Mouse (Mus musculus) lung, embryonic 14.5 days (tissue): Measurements from ENCODE around the gene Adamts10. TPM values are rescaled to one million over a fixed set of nuclear protein-coding genes. Genes with fewer than 3 reads are reported as not detected.

ENCODE experiments used
- ATAC-seq: fragments of 200-750 bp; cut with Nextera tagmentation; 2 replicates; pipeline ENCODE4 v1.8.0; 2017; ENCODE audit warnings: mild to moderate bottlenecking, moderate TSS enrichment, moderate library complexity; ENCODE audit not compliant: insufficient read depth
- DNase-seq: peaks from one replicate; pipeline ENCODE4 v3.0.0-alpha.2; 2015
- H3K27ac ChIP-seq: fragments of 300-500 bp; sonication (generic); 2 replicates; pipeline ENCODE4 v1.5.1; 2014; ENCODE audit warnings: low read depth, mild to moderate bottlenecking, moderate library complexity
- H3K27me3 ChIP-seq: fragments of 300-500 bp; sonication (generic); 2 replicates; pipeline ENCODE4 v1.6.1; 2014; ENCODE audit warnings: low read length, control low read depth; ENCODE audit not compliant: insufficient read depth
- H3K36me3 ChIP-seq: fragments of 300-500 bp; sonication (generic); 2 replicates; pipeline ENCODE4 v1.6.1; 2014; ENCODE audit warnings: control low read depth; ENCODE audit not compliant: insufficient read depth
- H3K4me1 ChIP-seq: fragments of 300-500 bp; sonication (generic); 2 replicates; pipeline ENCODE4 v1.6.1; 2014; ENCODE audit warnings: antibody characterized with exemption, control low read depth; ENCODE audit not compliant: insufficient read depth
- H3K4me2 ChIP-seq: fragments of 300-500 bp; sonication (generic); 2 replicates; pipeline ENCODE4 v1.6.1; 2014; ENCODE audit warnings: mild to moderate bottlenecking
- H3K4me3 ChIP-seq: fragments of 300-500 bp; sonication (generic); 2 replicates; pipeline ENCODE4 v1.5.1; 2014; ENCODE audit warnings: low read depth, low read length
- H3K9ac ChIP-seq: fragments of 300-500 bp; sonication (generic); 2 replicates; pipeline ENCODE4 v1.6.1; 2014
- H3K9me3 ChIP-seq: fragments of 300-500 bp; sonication (generic); 2 replicates; pipeline ENCODE4 v1.6.1; 2016; ENCODE audit warnings: low read depth, low read length, control low read depth
- CTCF ChIP-seq: IDR thresholded peaks from 2 replicates; pipeline ENCODE4 v1.5.1; 2016; ENCODE audit warnings: antibody characterized with exemption, low read depth
- WGBS: fragments of 180-500 bp; shearing (Covaris S2); extraction: QIAGEN DNeasy Blood & Tissue Kit; methylation state at CpG from one replicate; pipeline ENCODE4 v1.1.7; 2014; 5-methylcytosine and 5-hydroxymethylcytosine counted together
- polyA plus RNA-seq: library from polyadenylated mRNA; unstranded; fragments of >200 nt; fragmentation: Nextera tagmentation; extraction: Ambion mirVana; gene quantifications from 2 replicates; pipeline ENCODE4 v1.2.1, GENCODE M21; 2014

Gene Adamts10
- 117 and 126 TPM in 2 replicates for polyA plus RNA-seq

- H3K4me1 ChIP-seq, result peaks cover 23% of the 10 kb centered on the region
- no peaks in the 10 kb centered on the region for H3K27me3 ChIP-seq
- peak within 1 kb of the TSS; percentile 90 for H3K27ac ChIP-seq
- DNase-seq (peak; percentile 96), ATAC-seq (peak; percentile 82)
- under 1% methylated on average over 41 of the region's 44 CpGs for WGBS
- peak; percentile 24 for TF ChIP-seq CTCF
- H3K36me3 ChIP-seq, result peaks cover 19% of the 10 kb centered on the region
- peak within 1 kb of the TSS; percentile 69 for H3K4me3 ChIP-seq
- H3K9me3 ChIP-seq, result no peaks in the 10 kb centered on the region
- peak within 1 kb of the TSS; percentile 75 for H3K9ac ChIP-seq
- peak within 1 kb of the TSS; percentile 84 for H3K4me2 ChIP-seq
Measured at GRCm38 (mm10) chr17:33523918-33524755, at the start of gene Adamts10. Adamts10 (plus strand) TSS chr17:33524204.

DNA sequence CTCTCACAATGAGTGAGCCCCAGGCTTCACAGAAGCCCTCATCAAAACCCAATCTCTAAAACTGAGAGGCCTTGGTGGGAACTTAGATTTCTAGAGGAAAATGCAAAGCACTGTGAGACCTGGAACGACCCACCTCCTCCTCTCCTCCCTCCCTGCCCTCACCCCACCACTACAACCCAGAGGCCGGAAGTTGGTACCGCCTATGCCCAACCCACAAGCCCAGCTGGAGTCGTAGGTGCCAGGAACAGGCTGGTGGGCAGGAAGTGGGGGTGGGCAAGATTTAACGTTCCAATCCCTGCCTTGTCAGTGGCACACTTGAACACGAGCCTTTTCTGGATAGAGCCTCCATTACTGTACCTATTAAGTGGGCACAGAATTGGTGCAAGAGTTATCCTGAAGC, 40.0 kb upstream of the Adamts10 start:
- 27% methylated on average over 6 of the region's 6 CpGs for WGBS
- Histone ChIP-seq H3K36me3 (no peaks in the 10 kb centered on the region), H3K4me1 (0 out of 2 replicates have a peak, but pooled peaks cover 3% of the 10 kb centered on the region), H3K9me3 (no peaks in the 10 kb centered on the region), H3K27ac (no peak overlapping the region), H3K4me2 (no peak overlapping the region), H3K9ac (no peak overlapping the region), H3K4me3 (no peak overlapping the region), H3K27me3 (no peaks in the 10 kb centered on the region)
- TF ChIP-seq CTCF, result no peak
- ATAC-seq, result no peak
- DNase-seq, result no peak

- H3K36me3 ChIP-seq, result no peaks in the 10 kb centered on the region
- 0 out of 2 replicates have a peak, but pooled peaks cover 3% of the 10 kb centered on the region for H3K4me1 ChIP-seq
- no peak overlapping the region for H3K27ac ChIP-seq
- ATAC-seq, result no peak
- WGBS, result 77% methylated on average over 2 of the region's 2 CpGs
- H3K9ac ChIP-seq, result no peak overlapping the region
- no peaks in the 10 kb centered on the region; the same call in 1 of the 2 replicates for H3K9me3 ChIP-seq
- DNase-seq, result no peak
- H3K4me3 ChIP-seq, result no peak overlapping the region
- H3K4me2 ChIP-seq, result no peak overlapping the region
- no peaks in the 10 kb centered on the region for H3K27me3 ChIP-seq
- TF ChIP-seq CTCF, result no peak
Measured at GRCm38 (mm10) chr17:33487211-33487610, 36.8 kb upstream of the Adamts10 start.

DNA sequence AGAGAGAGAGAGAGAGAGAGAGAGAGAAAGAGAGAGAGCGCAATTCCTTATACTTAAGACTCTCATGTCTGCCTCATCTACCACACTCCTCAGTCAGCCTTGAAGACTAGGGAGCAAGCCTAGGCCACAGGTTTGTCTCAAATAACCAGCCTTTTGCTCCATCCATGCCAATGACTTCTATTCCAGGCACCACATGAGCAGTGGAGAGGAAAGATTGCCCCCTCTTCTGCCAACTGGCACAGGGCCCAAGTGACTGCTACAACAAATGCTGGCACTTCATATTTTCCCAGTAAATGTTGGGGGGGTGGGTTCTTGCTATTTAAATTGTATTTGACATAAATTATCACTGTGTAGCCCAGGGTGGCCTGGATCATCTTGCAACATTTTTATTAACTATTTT, 36.4 kb upstream of the Adamts10 start:
- Histone ChIP-seq H3K4me1 (0 out of 2 replicates have a peak, but pooled peaks cover 3% of the 10 kb centered on the region), H3K9ac (no peak overlapping the region), H3K27ac (no peak overlapping the region), H3K36me3 (no peaks in the 10 kb centered on the region), H3K4me3 (no peak overlapping the region), H3K27me3 (no peaks in the 10 kb centered on the region), H3K4me2 (no peak overlapping the region), H3K9me3 (no peaks in the 10 kb centered on the region; the same call in 1 of the 2 replicates)
- WGBS, result 100% methylated on average over 1 of the region's 1 CpGs
- no peak for TF ChIP-seq CTCF
- ATAC-seq (no peak), DNase-seq (peak; percentile 69)

DNA sequence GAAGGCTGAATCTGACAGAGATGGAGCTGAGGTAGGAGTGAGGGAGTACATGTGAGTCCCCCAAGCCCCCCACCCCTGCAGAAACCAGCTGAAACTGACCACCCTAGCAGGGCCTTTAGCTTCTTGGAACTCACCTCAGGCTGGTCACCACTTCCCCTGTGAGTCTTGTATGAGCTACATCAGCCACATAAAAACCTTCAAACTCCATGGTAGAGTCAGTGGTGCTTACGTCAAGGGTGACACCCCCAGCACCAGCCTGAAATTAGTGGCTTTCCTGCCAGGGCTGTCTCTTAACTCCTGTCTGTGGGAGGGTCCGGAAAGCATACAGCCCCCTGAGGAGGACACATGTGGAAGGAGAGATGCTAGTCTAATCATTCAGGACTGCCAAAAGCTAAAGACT, 32.6 kb upstream of the Adamts10 start:
- Histone ChIP-seq H3K9me3 (no peaks in the 10 kb centered on the region; the same call in 1 of the 2 replicates), H3K4me3 (no peak overlapping the region), H3K36me3 (no peaks in the 10 kb centered on the region), H3K4me2 (no peak overlapping the region), H3K4me1 (0 out of 2 replicates have a peak, but pooled peaks cover 3% of the 10 kb centered on the region), H3K27ac (no peak overlapping the region), H3K27me3 (no peaks in the 10 kb centered on the region), H3K9ac (no peak overlapping the region)
- DNase-seq (no peak), ATAC-seq (no peak)
- WGBS, result 89% methylated on average over 2 of the region's 2 CpGs
- no peak for TF ChIP-seq CTCF

GRCm38 (mm10) chr17:33493065-33493464, 30.9 kb upstream of the Adamts10 start:
- Histone ChIP-seq H3K27me3 (no peaks in the 10 kb centered on the region), H3K4me3 (no peak overlapping the region), H3K4me1 (no peaks in the 10 kb centered on the region), H3K9ac (no peak overlapping the region), H3K4me2 (no peak overlapping the region), H3K27ac (no peak overlapping the region), H3K9me3 (no peaks in the 10 kb centered on the region; the same call in 1 of the 2 replicates), H3K36me3 (no peaks in the 10 kb centered on the region)
- DNase-seq (peak; percentile 74), ATAC-seq (no peak)
- 67% methylated on average over 6 of the region's 6 CpGs for WGBS
- peak; percentile 84 for TF ChIP-seq CTCF

DNA sequence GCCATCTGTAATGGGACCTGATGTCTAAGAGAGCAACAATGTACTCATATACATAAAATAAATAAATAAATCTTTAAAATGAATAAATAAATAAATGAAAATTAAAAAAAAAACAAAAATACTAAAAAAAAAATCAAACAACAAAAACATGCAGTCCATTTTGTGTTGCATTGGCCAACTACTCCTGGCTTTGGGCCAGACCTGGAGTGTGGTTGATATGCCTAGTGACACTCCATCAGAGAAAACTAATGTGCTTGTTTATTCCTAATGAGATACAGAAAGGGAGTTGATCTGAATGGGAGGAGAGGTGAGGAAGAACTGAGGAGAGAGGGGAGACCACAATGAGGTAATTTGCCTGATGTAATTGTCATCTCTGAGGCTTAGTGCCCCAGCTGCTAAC, 29.4 kb upstream of the Adamts10 start:
- H3K4me1 ChIP-seq, result no peaks in the 10 kb centered on the region
- H3K9ac ChIP-seq, result no peak overlapping the region
- no peaks in the 10 kb centered on the region for H3K27me3 ChIP-seq
- no peaks in the 10 kb centered on the region; the same call in 1 of the 2 replicates for H3K9me3 ChIP-seq
- TF ChIP-seq CTCF, result no peak
- no peaks in the 10 kb centered on the region for H3K36me3 ChIP-seq
- H3K4me2 ChIP-seq, result no peak overlapping the region
- ATAC-seq (no peak), DNase-seq (peak; percentile 62)
- no peak overlapping the region for H3K27ac ChIP-seq
- no peak overlapping the region for H3K4me3 ChIP-seq
